Mouse (Mus musculus): ENCODE measurements around the gene Rad51b. TPM values are rescaled to one million over a fixed set of nuclear protein-coding genes. Genes with fewer than 3 reads are reported as not detected.

Rad51b gene
- polyA plus RNA-seq, 1 experiment from 2014 or later, result 3.9 TPM

- no peak overlapping the region for H3K27ac ChIP-seq
- H3K9ac ChIP-seq (ENCODE audit: low read depth, low read length), result no peak overlapping the region
- WGBS, result 86% methylated on average over 5 of the region's 5 CpGs
- H3K36me3 ChIP-seq (ENCODE audit: insufficient read depth, low read length), result no peaks in the 10 kb centered on the region
- no peaks in the 10 kb centered on the region for H3K9me3 ChIP-seq (replicated peaks; ENCODE audit: low read length)
- no peak overlapping the region for H3K4me3 ChIP-seq (replicated peaks; ENCODE audit: low read depth, low read length)
- no peak overlapping the region for H3K4me2 ChIP-seq (ENCODE audit: low read length)
- H3K4me1 ChIP-seq (replicated peaks; ENCODE audit: insufficient read depth, low read length), result 0 out of 2 replicates have a peak, but pooled peaks cover 8% of the 10 kb centered on the region
- no peak for ATAC-seq (replicated peaks; ENCODE audit: low FRiP score, low read depth)
- no peak for TF ChIP-seq CTCF (IDR thresholded peaks at IDR 0.05; ENCODE audit: low read depth)
- no peaks in the 10 kb centered on the region for H3K27me3 ChIP-seq (ENCODE audit: insufficient read depth, low read length)
- DNase-seq (ENCODE audit: low spot score), result no peak
Observed at GRCm38 (mm10) chr12:79788340-79788739, 491.3 kb downstream of the Rad51b start.

- ATAC-seq (replicated peaks; ENCODE audit: low FRiP score, low read depth), result no peak
Observed at GRCm38 (mm10) chr12:79789481-79789880, 492.4 kb downstream of the Rad51b start.

GRCm38 (mm10) chr12:79793382-79793781 lies 496.3 kb downstream of the Rad51b start:
- ATAC-seq (replicated peaks; ENCODE audit: low FRiP score, low read depth) (no peak), DNase-seq (ENCODE audit: low spot score) (no peak)
- no peak overlapping the region for H3K9ac ChIP-seq (ENCODE audit: low read depth, low read length)
- H3K4me3 ChIP-seq (replicated peaks; ENCODE audit: low read depth, low read length), result no peak overlapping the region
- H3K36me3 ChIP-seq (ENCODE audit: insufficient read depth, low read length), result no peaks in the 10 kb centered on the region
- H3K27me3 ChIP-seq (ENCODE audit: insufficient read depth, low read length), result no peaks in the 10 kb centered on the region
- H3K9me3 ChIP-seq (replicated peaks; ENCODE audit: low read length), result no peaks in the 10 kb centered on the region
- H3K4me1 ChIP-seq (replicated peaks; ENCODE audit: insufficient read depth, low read length), result peaks cover 8% of the 10 kb centered on the region; the same call in 1 of the 2 replicates
- no peak for TF ChIP-seq CTCF (IDR thresholded peaks at IDR 0.05; ENCODE audit: low read depth)
- H3K27ac ChIP-seq, result no peak overlapping the region
- no peak overlapping the region for H3K4me2 ChIP-seq (ENCODE audit: low read length)
- 63% methylated on average over 8 of the region's 8 CpGs for WGBS

More at GRCm38 (mm10) chr12:79789481-79789880, 492.4 kb downstream of the Rad51b start:
- DNase-seq (ENCODE audit: low spot score), result no peak
- Histone ChIP-seq H3K9me3 (replicated peaks; ENCODE audit: low read length) (no peaks in the 10 kb centered on the region), H3K9ac (ENCODE audit: low read depth, low read length) (no peak overlapping the region), H3K4me2 (ENCODE audit: low read length) (no peak overlapping the region), H3K27ac (no peak overlapping the region), H3K36me3 (ENCODE audit: insufficient read depth, low read length) (no peaks in the 10 kb centered on the region), H3K4me1 (replicated peaks; ENCODE audit: insufficient read depth, low read length) (0 out of 2 replicates have a peak, but pooled peaks cover 8% of the 10 kb centered on the region), H3K27me3 (ENCODE audit: insufficient read depth, low read length) (no peaks in the 10 kb centered on the region), H3K4me3 (replicated peaks; ENCODE audit: low read depth, low read length) (no peak overlapping the region)
- WGBS, result 67% methylated on average over 6 of the region's 6 CpGs
- TF ChIP-seq CTCF (IDR thresholded peaks at IDR 0.05; ENCODE audit: low read depth), result no peak

- no peaks in the 10 kb centered on the region for H3K36me3 ChIP-seq (ENCODE audit: insufficient read depth, low read length)
- H3K4me2 ChIP-seq (ENCODE audit: low read length), result no peak overlapping the region
- no peak for DNase-seq (ENCODE audit: low spot score)
- peaks cover 8% of the 10 kb centered on the region; the same call in 1 of the 2 replicates for H3K4me1 ChIP-seq (replicated peaks; ENCODE audit: insufficient read depth, low read length)
- TF ChIP-seq CTCF (IDR thresholded peaks at IDR 0.05; ENCODE audit: low read depth), result no peak
- 90% methylated on average over 4 of the region's 4 CpGs for WGBS
- no peak overlapping the region for H3K9ac ChIP-seq (ENCODE audit: low read depth, low read length)
- H3K27me3 ChIP-seq (ENCODE audit: insufficient read depth, low read length), result no peaks in the 10 kb centered on the region
- H3K9me3 ChIP-seq (replicated peaks; ENCODE audit: low read length), result no peaks in the 10 kb centered on the region
- no peak for ATAC-seq (replicated peaks; ENCODE audit: low FRiP score, low read depth)
- H3K4me3 ChIP-seq (replicated peaks; ENCODE audit: low read depth, low read length), result no peak overlapping the region
- no peak overlapping the region for H3K27ac ChIP-seq
Observed at GRCm38 (mm10) chr12:79794802-79795201, 497.7 kb downstream of the Rad51b start.

- 59% methylated on average over 6 of the region's 6 CpGs for WGBS
- TF ChIP-seq CTCF (IDR thresholded peaks at IDR 0.05; ENCODE audit: low read depth), result no peak
- Histone ChIP-seq H3K9ac (ENCODE audit: low read depth, low read length) (no peak overlapping the region), H3K27me3 (ENCODE audit: insufficient read depth, low read length) (no peaks in the 10 kb centered on the region), H3K27ac (peak overlapping the region; percentile 70; the same call in 1 of the 2 replicates), H3K4me2 (ENCODE audit: low read length) (no peak overlapping the region), H3K4me3 (replicated peaks; ENCODE audit: low read depth, low read length) (no peak overlapping the region), H3K36me3 (ENCODE audit: insufficient read depth, low read length) (no peaks in the 10 kb centered on the region), H3K4me1 (replicated peaks; ENCODE audit: insufficient read depth, low read length) (peaks cover 8% of the 10 kb centered on the region; the same call in 1 of the 2 replicates), H3K9me3 (replicated peaks; ENCODE audit: low read length) (no peaks in the 10 kb centered on the region)
- DNase-seq (ENCODE audit: low spot score), result peak; percentile 76
- no peak for ATAC-seq (replicated peaks; ENCODE audit: low FRiP score, low read depth)
Observed at GRCm38 (mm10) chr12:79796260-79796659, 499.2 kb downstream of the Rad51b start.

GRCm38 (mm10) chr12:79796823-79797821 lies 500.0 kb downstream of the Rad51b start:
- peak overlapping the region; percentile 70 for H3K27ac ChIP-seq
- H3K36me3 ChIP-seq (ENCODE audit: insufficient read depth, low read length), result no peaks in the 10 kb centered on the region
- DNase-seq (ENCODE audit: low spot score) (no peak), ATAC-seq (replicated peaks; ENCODE audit: low FRiP score, low read depth) (no peak)
- H3K9me3 ChIP-seq (replicated peaks; ENCODE audit: low read length), result no peaks in the 10 kb centered on the region
- H3K4me1 ChIP-seq (replicated peaks; ENCODE audit: insufficient read depth, low read length), result peaks cover 8% of the 10 kb centered on the region; the same call in 1 of the 2 replicates
- H3K4me2 ChIP-seq (ENCODE audit: low read length), result no peak overlapping the region
- no peak for TF ChIP-seq CTCF (IDR thresholded peaks at IDR 0.05; ENCODE audit: low read depth)
- 74% methylated on average over 18 of the region's 18 CpGs for WGBS
- H3K9ac ChIP-seq (ENCODE audit: low read depth, low read length), result no peak overlapping the region
- no peak overlapping the region for H3K4me3 ChIP-seq (replicated peaks; ENCODE audit: low read depth, low read length)
- no peaks in the 10 kb centered on the region for H3K27me3 ChIP-seq (ENCODE audit: insufficient read depth, low read length)

All from kidney, postnatal 0 days (tissue).